Mouse (Mus musculus): Measurements from ENCODE around the gene Carmil1. TPM values are rescaled to one million over a fixed set of nuclear protein-coding genes. Genes with fewer than 3 reads are reported as not detected.

Carmil1 gene
- polyA plus RNA-seq, 1 experiment from 2014 or later = 44.8 TPM

DNA sequence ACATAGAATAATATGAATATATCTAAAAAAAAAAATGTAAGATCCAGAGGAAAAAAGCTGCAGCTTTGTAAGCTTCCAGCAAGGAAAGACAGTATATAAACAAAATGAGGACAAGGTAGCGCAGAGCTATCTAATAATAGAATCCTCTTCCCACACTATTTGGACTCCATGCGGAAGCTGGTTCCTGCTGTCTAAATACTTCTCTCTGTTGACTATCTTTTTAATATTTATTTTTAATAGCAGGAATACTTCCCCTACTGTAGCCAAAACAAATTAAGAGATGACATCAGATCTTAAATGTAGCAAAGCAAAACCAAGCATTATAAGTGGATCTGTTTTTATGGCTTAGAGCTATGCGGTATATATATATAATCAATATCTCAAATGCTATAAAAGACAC is 27.0 kb downstream of the Carmil1 start:
- Histone ChIP-seq H3K9me3 (no peaks in the 10 kb centered on the region), H3K4me1 (0 out of 2 replicates have a peak, but pooled peaks cover 3% of the 10 kb centered on the region), H3K27me3 (no peaks in the 10 kb centered on the region), H3K4me2 (replicated peaks) (no peak overlapping the region), H3K36me3 (no peaks in the 10 kb centered on the region), H3K4me3 (no peak overlapping the region), H3K9ac (no peak overlapping the region), H3K27ac (no peak overlapping the region)
- 95% methylated on average over 3 of the region's 3 CpGs for WGBS
- ATAC-seq (ENCODE audit: low FRiP score, low read depth) = no peak

DNA sequence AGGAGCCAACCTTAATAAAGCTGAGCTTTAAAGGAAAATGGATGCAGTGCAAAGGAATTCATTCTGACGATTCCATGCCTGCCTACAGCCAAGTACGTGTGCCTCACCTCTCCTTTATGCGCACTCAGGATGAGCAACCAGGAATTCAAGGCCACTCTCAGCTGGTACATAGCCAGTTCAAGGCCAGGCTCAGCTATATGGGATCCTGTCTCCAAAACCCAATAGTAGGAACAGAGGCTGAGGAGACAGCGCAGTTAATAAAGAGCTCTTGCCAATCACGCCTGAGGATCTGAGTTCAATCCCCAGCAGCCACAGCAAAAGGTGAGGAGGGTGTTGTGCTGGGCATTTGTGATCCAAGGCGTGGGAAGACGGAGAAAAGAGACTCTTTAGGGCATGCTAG is 29.4 kb downstream of the Carmil1 start:
- ATAC-seq (ENCODE audit: low FRiP score, low read depth) = no peak
- Histone ChIP-seq H3K36me3 (no peaks in the 10 kb centered on the region), H3K9ac (no peak overlapping the region), H3K4me3 (no peak overlapping the region), H3K9me3 (no peaks in the 10 kb centered on the region), H3K4me2 (replicated peaks) (no peak overlapping the region), H3K27me3 (no peaks in the 10 kb centered on the region), H3K4me1 (0 out of 2 replicates have a peak, but pooled peaks cover 9% of the 10 kb centered on the region), H3K27ac (no peak overlapping the region)
- 88% methylated on average over 7 of the region's 7 CpGs for WGBS

DNA sequence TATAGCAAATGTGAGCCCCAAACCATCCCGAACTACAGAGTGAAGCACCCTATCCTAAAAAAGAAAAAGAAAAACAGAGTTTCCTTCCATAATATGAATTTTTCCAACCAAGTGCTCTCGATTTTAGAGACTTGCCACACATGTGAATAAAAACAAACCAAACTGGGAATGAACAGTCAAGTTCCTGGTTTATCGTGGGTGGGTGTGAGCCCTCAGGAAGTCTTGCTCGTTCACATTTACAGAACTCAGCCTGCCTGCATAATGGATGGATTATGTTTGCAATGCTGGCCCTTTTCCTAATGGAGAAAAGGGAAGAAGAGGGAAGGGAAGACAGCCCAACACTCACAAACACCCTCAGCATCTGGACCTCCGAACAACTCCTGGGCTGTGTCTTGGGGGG is 32.7 kb downstream of the Carmil1 start:
- WGBS = 68% methylated on average over 5 of the region's 5 CpGs
- Histone ChIP-seq H3K4me3 (no peak overlapping the region), H3K4me1 (peaks cover 17% of the 10 kb centered on the region), H3K36me3 (no peaks in the 10 kb centered on the region), H3K9me3 (no peaks in the 10 kb centered on the region), H3K9ac (no peak overlapping the region), H3K27me3 (no peaks in the 10 kb centered on the region), H3K27ac (peak overlapping the region; percentile 28; the same call in 1 of the 2 replicates), H3K4me2 (replicated peaks) (no peak overlapping the region)
- no peak for ATAC-seq (ENCODE audit: low FRiP score, low read depth)

DNA sequence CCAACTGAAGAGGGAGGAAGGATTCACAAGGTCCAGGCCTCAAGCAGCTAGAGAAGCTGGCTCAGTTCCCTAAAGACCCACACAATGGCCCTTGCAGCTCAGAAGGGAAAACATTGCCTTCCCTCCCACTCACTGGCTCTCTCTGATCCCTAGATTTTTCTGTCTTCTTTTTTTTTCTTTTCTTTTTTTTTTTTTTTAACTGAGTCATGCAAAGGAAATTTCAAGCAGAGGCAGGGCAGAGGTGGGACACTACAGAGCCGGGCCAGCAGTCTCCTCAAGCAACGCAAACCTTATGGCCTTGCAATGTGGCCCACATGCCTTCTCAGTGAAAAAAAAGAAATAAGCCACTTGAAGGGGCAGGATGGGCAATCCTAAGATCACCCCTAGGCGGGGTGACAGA is 33.2 kb downstream of the Carmil1 start:
- Histone ChIP-seq H3K4me3 (no peak overlapping the region), H3K36me3 (no peaks in the 10 kb centered on the region), H3K4me2 (replicated peaks) (no peak overlapping the region), H3K9ac (no peak overlapping the region), H3K9me3 (no peaks in the 10 kb centered on the region), H3K27ac (peak overlapping the region; percentile 28; the same call in 1 of the 2 replicates), H3K4me1 (peaks cover 22% of the 10 kb centered on the region), H3K27me3 (no peaks in the 10 kb centered on the region)
- 74% methylated on average over 3 of the region's 3 CpGs for WGBS
- no peak for ATAC-seq (ENCODE audit: low FRiP score, low read depth)

DNA sequence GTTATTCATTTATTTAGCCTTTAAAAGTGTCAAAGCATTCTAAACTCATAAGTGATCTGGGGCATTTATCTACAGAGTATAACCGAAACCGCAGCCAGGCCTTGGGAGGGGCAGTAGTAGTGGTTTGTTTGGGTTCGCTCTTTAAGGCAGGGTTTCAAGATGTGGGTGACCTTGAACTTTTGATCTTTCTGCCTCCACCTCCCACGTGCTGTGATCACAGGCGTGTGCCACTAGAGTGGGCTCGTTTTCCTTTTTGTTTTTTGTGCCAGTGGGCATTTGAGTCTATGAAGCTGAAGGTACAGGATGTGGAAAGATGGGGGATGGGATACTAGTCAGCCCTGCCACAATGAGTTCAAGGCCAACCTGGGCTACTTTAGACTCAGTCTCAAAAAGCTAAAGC is 34.3 kb downstream of the Carmil1 start:
- Histone ChIP-seq H3K27ac (no peak overlapping the region), H3K9me3 (no peaks in the 10 kb centered on the region), H3K4me2 (replicated peaks) (no peak overlapping the region), H3K4me1 (peaks cover 27% of the 10 kb centered on the region), H3K9ac (no peak overlapping the region), H3K27me3 (no peaks in the 10 kb centered on the region), H3K36me3 (no peaks in the 10 kb centered on the region), H3K4me3 (no peak overlapping the region)
- 92% methylated on average over 6 of the region's 6 CpGs for WGBS
- ATAC-seq (ENCODE audit: low FRiP score, low read depth) = no peak

DNA sequence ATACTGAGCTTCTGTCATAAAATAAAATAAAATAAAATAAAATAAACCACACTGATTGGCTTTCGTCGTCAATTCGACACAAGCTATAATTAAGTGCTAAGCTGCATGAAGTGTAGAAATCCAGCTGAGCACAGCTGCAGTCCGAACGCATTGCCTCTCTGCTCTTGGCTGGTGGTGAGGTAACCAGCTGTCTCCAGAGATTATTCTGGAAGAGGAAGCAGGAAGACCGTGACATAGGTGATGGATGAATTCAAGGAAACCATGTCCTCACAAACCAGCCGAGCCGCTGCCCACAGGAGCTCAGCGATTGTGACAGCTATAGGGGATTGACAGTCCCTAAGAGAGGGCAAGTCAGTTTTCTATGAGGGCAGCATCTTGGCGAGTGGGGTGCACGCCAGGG is 36.0 kb downstream of the Carmil1 start:
- no peak overlapping the region for H3K4me2 ChIP-seq (replicated peaks)
- no peak overlapping the region for H3K27ac ChIP-seq
- H3K9me3 ChIP-seq = no peaks in the 10 kb centered on the region
- H3K27me3 ChIP-seq = no peaks in the 10 kb centered on the region
- no peaks in the 10 kb centered on the region for H3K36me3 ChIP-seq
- WGBS = 59% methylated on average over 11 of the region's 11 CpGs
- no peak overlapping the region for H3K4me3 ChIP-seq
- H3K9ac ChIP-seq = no peak overlapping the region
- no peak for ATAC-seq (ENCODE audit: low FRiP score, low read depth)
- peaks cover 33% of the 10 kb centered on the region for H3K4me1 ChIP-seq

DNA sequence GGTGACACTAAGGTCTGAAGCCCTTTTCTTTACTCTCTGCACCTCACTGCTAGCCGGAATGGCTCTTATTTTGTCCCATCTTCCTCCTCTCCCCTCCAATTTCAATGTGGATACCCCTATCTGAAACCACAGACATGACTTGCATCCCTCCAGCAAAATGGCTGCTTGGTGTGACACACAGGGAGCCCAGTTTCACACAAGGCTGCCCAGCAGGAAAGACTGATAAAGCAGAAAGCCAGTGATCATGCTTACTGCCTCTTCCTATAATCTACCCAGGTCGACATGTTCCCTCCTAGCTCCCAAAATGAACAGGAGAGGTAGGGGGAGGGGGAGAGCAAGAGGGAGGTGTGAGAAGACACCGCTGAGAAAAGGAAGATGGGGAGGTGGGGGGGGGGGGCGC is 36.6 kb downstream of the Carmil1 start:
- ATAC-seq (ENCODE audit: low FRiP score, low read depth) = no peak
- Histone ChIP-seq H3K27ac (no peak overlapping the region), H3K4me3 (no peak overlapping the region), H3K9me3 (no peaks in the 10 kb centered on the region), H3K36me3 (no peaks in the 10 kb centered on the region), H3K4me1 (peaks cover 33% of the 10 kb centered on the region), H3K9ac (no peak overlapping the region), H3K4me2 (replicated peaks) (no peak overlapping the region), H3K27me3 (no peaks in the 10 kb centered on the region)
- WGBS = 72% methylated on average over 4 of the region's 4 CpGs

DNA sequence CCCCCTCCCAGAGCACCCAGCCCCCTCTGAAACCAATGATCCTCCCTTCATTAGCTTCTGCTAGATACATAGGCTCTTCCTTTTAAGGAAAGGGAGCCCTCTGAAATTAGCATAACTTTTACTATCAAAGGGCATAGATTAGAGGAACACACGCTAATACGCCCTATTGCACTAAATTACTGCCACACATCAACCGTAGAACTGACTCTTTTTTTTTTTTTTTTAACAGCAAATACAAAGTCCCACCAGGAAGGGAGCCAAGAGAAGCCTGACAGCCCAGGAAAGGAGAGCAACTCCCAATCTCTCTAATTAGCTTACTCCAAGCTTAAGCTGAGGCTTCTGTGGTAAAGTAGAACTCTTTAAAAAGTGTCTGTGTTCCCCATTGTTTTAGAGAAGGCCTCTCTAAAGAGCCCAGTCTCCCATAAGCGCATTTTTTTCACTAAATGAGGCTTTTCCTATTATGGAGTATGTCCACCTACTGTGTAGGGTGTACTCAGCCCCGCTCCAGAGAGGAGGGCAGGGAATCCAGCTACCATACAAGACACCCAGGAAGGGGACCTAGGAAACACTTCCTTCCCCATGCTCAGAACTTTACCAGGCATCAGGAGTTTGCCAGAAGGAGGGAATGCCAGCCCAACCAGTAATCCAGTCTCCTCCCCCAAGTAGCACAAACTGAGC is 38.0 kb downstream of the Carmil1 start:
- Histone ChIP-seq H3K27ac (no peak overlapping the region), H3K27me3 (no peaks in the 10 kb centered on the region), H3K9ac (no peak overlapping the region), H3K9me3 (no peaks in the 10 kb centered on the region), H3K4me3 (no peak overlapping the region), H3K4me1 (peaks cover 28% of the 10 kb centered on the region), H3K36me3 (no peaks in the 10 kb centered on the region), H3K4me2 (replicated peaks) (no peak overlapping the region)
- ATAC-seq (ENCODE audit: low FRiP score, low read depth) = no peak
- 58% methylated on average over 5 of the region's 5 CpGs for WGBS

DNA sequence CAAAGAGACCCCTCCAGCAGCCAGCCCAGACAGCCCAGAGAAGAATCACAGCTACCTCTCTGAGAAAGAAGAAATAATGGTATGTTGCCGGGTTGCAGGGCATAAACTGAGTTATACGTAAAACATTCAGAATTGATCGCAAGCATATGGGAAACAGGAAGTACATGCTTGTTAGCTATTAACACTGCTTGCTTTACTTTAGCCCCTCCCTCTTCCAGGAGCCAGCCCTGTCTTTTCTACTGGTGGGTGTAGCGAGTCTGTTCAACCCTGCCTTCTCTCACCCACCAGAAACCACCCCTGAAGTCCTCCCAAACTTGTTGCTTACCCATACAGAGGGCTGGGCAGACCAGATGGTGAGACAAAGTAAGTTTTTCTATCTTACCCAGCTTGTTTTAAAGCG is 39.4 kb downstream of the Carmil1 start:
- Histone ChIP-seq H3K4me3 (no peak overlapping the region), H3K36me3 (no peaks in the 10 kb centered on the region), H3K27me3 (no peaks in the 10 kb centered on the region), H3K4me2 (replicated peaks) (peak overlapping the region; percentile 21), H3K4me1 (peaks cover 25% of the 10 kb centered on the region), H3K27ac (no peak overlapping the region; the same call in 1 of the 2 replicates), H3K9me3 (no peaks in the 10 kb centered on the region), H3K9ac (no peak overlapping the region)
- 43% methylated on average over 5 of the region's 5 CpGs for WGBS
- no peak for ATAC-seq (ENCODE audit: low FRiP score, low read depth)

DNA sequence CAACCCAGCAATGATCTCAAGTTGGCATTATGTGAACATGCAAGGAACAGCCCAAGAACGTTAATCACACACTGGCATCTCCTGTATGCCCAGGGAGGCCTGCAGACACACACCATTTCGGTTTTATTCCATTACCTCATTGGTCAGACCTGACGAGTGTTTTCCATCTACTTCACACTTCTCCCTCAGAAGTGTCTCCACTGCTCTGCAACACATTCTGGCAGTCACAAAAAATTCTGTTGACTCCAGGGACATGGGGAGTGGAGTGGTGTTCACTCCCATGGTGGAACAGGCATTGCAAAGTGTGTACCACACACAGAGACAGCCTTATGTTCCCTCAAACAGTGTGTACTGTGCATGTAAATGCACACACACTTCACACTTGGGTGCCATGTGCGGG is 40.2 kb downstream of the Carmil1 start:
- Histone ChIP-seq H3K27me3 (no peaks in the 10 kb centered on the region), H3K4me3 (no peak overlapping the region), H3K36me3 (no peaks in the 10 kb centered on the region), H3K4me1 (peaks cover 25% of the 10 kb centered on the region), H3K9ac (no peak overlapping the region), H3K27ac (peak overlapping the region; percentile 23; the same call in 1 of the 2 replicates), H3K9me3 (no peaks in the 10 kb centered on the region), H3K4me2 (replicated peaks) (no peak overlapping the region)
- 63% methylated on average over 4 of the region's 4 CpGs for WGBS
- peak; percentile 71 for ATAC-seq (ENCODE audit: low FRiP score, low read depth)

DNA sequence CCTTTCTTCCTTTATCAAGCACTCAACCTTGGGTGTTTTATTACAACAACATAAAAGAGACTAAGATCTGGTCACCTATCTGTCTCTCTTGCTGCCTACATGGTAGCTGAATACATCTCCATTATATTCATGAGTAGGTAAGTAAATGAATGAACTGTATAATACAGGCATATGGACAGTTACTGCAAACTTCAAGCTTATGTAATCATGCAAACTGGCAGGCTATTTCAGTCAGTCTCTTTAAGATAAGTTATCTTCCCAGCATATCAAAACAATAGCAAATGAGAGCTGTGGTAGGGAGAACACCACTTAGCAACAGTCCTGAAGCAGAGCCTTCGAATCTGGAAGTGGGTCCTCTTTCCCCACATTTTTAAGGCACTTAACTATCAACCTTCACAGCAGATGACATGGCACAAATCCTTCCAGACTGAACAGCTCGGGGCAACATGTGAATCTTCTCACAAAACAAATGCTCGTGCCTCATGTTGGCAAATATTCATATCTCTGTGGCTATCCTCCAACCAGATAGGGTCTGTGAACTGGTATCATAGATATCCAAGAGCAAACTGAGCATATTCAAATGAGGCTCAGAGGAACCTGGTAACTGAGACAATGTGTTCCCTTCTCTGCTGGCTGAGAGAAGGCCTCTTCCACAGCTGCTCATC is 42.0 kb downstream of the Carmil1 start:
- 87% methylated on average over 3 of the region's 3 CpGs for WGBS
- Histone ChIP-seq H3K27ac (no peak overlapping the region), H3K36me3 (no peaks in the 10 kb centered on the region), H3K4me1 (peaks cover 17% of the 10 kb centered on the region), H3K4me3 (no peak overlapping the region), H3K9me3 (no peaks in the 10 kb centered on the region), H3K4me2 (replicated peaks) (no peak overlapping the region), H3K9ac (no peak overlapping the region), H3K27me3 (no peaks in the 10 kb centered on the region)
- ATAC-seq (ENCODE audit: low FRiP score, low read depth) = no peak

DNA sequence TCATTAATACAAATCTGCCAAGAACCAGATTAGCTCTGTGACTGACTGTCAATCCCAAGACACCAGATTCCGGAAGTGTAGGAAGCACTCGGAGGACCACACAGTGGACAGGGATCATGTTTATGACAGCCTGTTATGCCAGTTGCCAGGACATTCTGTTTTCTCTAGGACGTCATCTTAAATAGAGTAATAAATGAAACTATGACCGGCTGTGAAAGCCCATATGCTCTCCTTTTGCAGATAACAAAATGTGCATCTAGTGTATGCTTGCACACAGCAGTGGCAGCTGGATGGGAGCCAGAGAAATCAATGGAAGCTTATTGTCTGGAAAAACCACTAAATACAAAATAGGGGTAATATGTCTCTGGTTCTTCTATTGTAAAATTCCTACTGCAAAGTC is 43.9 kb downstream of the Carmil1 start:
- WGBS = 67% methylated on average over 4 of the region's 4 CpGs
- Histone ChIP-seq H3K4me1 (peaks cover 25% of the 10 kb centered on the region), H3K9ac (no peak overlapping the region), H3K4me3 (no peak overlapping the region), H3K36me3 (no peaks in the 10 kb centered on the region), H3K9me3 (no peaks in the 10 kb centered on the region), H3K27ac (no peak overlapping the region), H3K4me2 (replicated peaks) (no peak overlapping the region), H3K27me3 (no peaks in the 10 kb centered on the region)
- no peak for ATAC-seq (ENCODE audit: low FRiP score, low read depth)

Measured in limb, embryonic 13.5 days (tissue).